Mouse (Mus musculus): ENCODE measurements at regions not wholly inside any gene's neighbourhood (a gene's known extent, or its start where the extent isn't known, plus 50 kb on each side); places are given as distances from the start of the nearest gene placed in this dataset.

DNA sequence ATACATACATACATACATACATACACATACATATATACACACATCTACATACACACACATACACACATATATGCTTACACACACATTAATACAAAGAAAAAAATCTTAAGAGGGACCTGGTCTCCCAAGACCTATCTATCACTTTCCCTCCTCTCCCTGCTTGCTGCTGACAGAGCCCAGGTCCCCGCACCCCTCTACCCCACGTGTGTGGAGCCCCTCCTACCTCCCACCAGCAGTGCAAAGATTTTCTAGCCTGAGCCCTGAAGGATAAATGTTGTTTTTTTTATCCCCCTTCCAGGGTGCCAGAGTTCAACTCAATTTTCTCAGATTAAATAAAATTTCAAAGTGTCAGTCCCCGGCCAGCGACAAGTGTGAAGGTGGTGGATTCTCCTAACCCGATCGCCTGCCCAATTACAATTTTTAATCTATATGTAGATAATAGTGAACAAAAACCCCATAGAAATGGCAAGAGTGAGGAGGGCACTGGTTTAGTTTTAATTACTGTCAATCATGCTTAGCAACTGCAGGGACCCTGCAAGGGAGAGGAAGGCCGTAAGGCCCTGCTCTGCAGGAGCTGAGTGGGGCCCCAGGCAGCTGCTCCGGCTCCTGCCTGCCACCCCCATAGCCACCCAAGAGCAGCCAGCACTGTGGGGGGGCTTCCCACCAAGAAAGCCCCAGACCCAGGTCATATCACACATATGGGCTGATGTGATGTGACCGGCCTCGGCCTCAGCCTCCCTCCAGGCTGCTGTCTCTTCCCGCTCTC lies 85.7 kb downstream of the Cryba4 start:
- TF ChIP-seq CTCF (conservative IDR thresholded peaks at IDR 0.05; ENCODE audit: insufficient read depth, insufficient read length, low read depth, low read length) (no peak), POLR2A (IDR thresholded peaks at IDR 0.05; ENCODE audit: low read depth, low read length) (no peak)

All from kidney, adult 2 months (tissue).